Mouse (Mus musculus) kidney, postnatal 0 days (tissue): ENCODE results near the gene Ehd2. TPM values are rescaled to one million over a fixed set of nuclear protein-coding genes. Genes with fewer than 3 reads are reported as not detected.

Experiments used
- ATAC-seq: fragments of 200-750 bp; cut with Nextera tagmentation; replicated peaks from 2 replicates; pipeline ENCODE4 v1.8.0; 2017; ENCODE audit warnings: low read depth, moderate number of reproducible peaks, moderate TSS enrichment, moderate library complexity; ENCODE audit not compliant: low FRiP score
- DNase-seq: peaks from one replicate; pipeline ENCODE4 v3.0.0-alpha.2; 2016; ENCODE audit warnings: low spot score
- H3K27ac ChIP-seq: fragments of 300-500 bp; sonication (generic); 2 replicates; pipeline ENCODE4 v1.5.1; 2014; ENCODE audit warnings: mild to moderate bottlenecking
- H3K27me3 ChIP-seq: fragments of 300-500 bp; sonication (generic); 2 replicates; pipeline ENCODE4 v1.6.1; 2014; ENCODE audit warnings: low read length, mixed read lengths; ENCODE audit not compliant: insufficient read depth
- H3K36me3 ChIP-seq: fragments of 300-500 bp; sonication (generic); 2 replicates; pipeline ENCODE4 v1.6.1; 2014; ENCODE audit warnings: low read length, mixed read lengths; ENCODE audit not compliant: insufficient read depth
- H3K4me1 ChIP-seq: fragments of 300-500 bp; sonication (generic); replicated peaks from 2 replicates; pipeline ENCODE4 v1.6.1; 2014; ENCODE audit warnings: antibody characterized with exemption, low read length, mixed read lengths; ENCODE audit not compliant: insufficient read depth
- H3K4me2 ChIP-seq: fragments of 300-500 bp; sonication (generic); 2 replicates; pipeline ENCODE4 v1.6.1; 2014; ENCODE audit warnings: mild to moderate bottlenecking, low read length, moderate library complexity, mixed read lengths
- H3K4me3 ChIP-seq: fragments of 300-500 bp; sonication (generic); replicated peaks from 2 replicates; pipeline ENCODE4 v1.5.1; 2014; ENCODE audit warnings: low read depth, low read length
- H3K9ac ChIP-seq: fragments of 300-500 bp; sonication (generic); 2 replicates; pipeline ENCODE4 v1.6.1; 2014; ENCODE audit warnings: low read depth, low read length
- H3K9me3 ChIP-seq: fragments of 300-500 bp; sonication (generic); replicated peaks from 2 replicates; pipeline ENCODE4 v1.6.1; 2016; ENCODE audit warnings: low read length, inconsistent platforms, mixed read lengths
- CTCF ChIP-seq: IDR thresholded peaks from 2 replicates; pipeline ENCODE4 v1.5.1; 2016; ENCODE audit warnings: antibody characterized with exemption, low read depth, mild to moderate bottlenecking, moderate library complexity
- WGBS: fragments of 180-500 bp; shearing (Covaris S2); extraction: QIAGEN DNeasy Blood & Tissue Kit; methylation state at CpG from one replicate; pipeline ENCODE4 v1.1.7; 2014; 5-methylcytosine and 5-hydroxymethylcytosine counted together
- polyA plus RNA-seq: library from polyadenylated mRNA; unstranded; fragments of >200 nt; fragmentation: Nextera tagmentation; extraction: Ambion mirVana; gene quantifications from 2 replicates; pipeline ENCODE4 v1.2.1, GENCODE M21; 2015

The Ehd2 gene
- polyA plus RNA-seq, 1 experiment from 2014 or later = 24.6 TPM

GRCm38 (mm10) chr7:15931635-15932034, 35.7 kb downstream of the Ehd2 start:
- Histone ChIP-seq H3K9me3 (no peaks in the 10 kb centered on the region), H3K4me2 (no peak overlapping the region), H3K36me3 (no peaks in the 10 kb centered on the region), H3K4me1 (no peaks in the 10 kb centered on the region), H3K27ac (no peak overlapping the region), H3K4me3 (no peak overlapping the region), H3K9ac (no peak overlapping the region), H3K27me3 (no peaks in the 10 kb centered on the region)
- 78% methylated on average over 3 of the region's 3 CpGs for WGBS
- ATAC-seq (no peak), DNase-seq (no peak)
- TF ChIP-seq CTCF = no peak

- Histone ChIP-seq H3K4me2 (no peak overlapping the region), H3K9me3 (no peaks in the 10 kb centered on the region), H3K4me1 (no peaks in the 10 kb centered on the region), H3K27ac (no peak overlapping the region), H3K4me3 (no peak overlapping the region), H3K27me3 (no peaks in the 10 kb centered on the region), H3K9ac (no peak overlapping the region), H3K36me3 (no peaks in the 10 kb centered on the region)
- no peak for DNase-seq
- TF ChIP-seq CTCF = peak; percentile 10; the same call in 1 of the 2 replicates
- ATAC-seq = no peak
- WGBS = 64% methylated on average over 2 of the region's 2 CpGs
Measured at GRCm38 (mm10) chr7:15930543-15930942, 36.8 kb downstream of the Ehd2 start.

GRCm38 (mm10) chr7:15929910-15930309, 37.5 kb downstream of the Ehd2 start:
- TF ChIP-seq CTCF = peak; percentile 78
- H3K4me3 ChIP-seq = no peak overlapping the region
- WGBS = 37% methylated on average over 4 of the region's 4 CpGs
- H3K36me3 ChIP-seq = no peaks in the 10 kb centered on the region
- H3K9me3 ChIP-seq = no peaks in the 10 kb centered on the region
- H3K27ac ChIP-seq = no peak overlapping the region
- H3K4me2 ChIP-seq = no peak overlapping the region
- ATAC-seq (peak; percentile 37), DNase-seq (peak; percentile 65)
- no peak overlapping the region for H3K9ac ChIP-seq
- no peaks in the 10 kb centered on the region for H3K27me3 ChIP-seq
- H3K4me1 ChIP-seq = no peaks in the 10 kb centered on the region

DNA sequence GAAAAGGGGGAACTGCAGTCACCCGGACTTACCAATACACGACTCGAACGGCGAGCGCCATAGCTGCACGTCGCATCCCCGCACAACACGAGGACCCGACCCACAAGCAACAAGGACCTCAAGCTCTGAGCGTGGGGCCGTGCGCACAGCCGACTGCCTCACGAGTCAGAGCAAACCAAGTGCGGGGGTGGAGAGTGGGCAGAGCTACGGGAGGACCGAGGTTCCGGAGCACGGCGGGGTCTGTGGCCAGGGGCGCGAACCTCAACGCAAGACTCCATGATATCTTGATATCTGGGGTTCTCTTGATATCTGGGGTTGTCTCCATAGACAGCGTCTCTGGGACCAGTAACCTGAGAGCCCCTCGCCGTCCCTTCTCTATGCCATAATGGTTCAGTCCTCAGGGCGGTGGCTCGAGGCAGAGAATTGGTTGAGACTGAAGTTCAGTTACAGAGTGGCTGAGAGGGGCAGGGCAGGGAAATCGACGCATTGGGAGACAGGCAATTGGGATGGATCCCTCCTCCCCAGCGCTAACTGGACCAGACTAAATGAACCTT, 45.1 kb downstream of the Ehd2 start, which contains the start of gene Selenow:
Gene Selenow, minus strand, starts transcription at position 183 of the 554 bp plus-strand sequence.
- H3K9me3 ChIP-seq = no peaks in the 10 kb centered on the region
- under 1% methylated on average over 33 of the region's 33 CpGs for WGBS
- H3K36me3 ChIP-seq = peaks cover 16% of the 10 kb centered on the region; the same call in 1 of the 2 replicates
- TF ChIP-seq CTCF = no peak
- H3K27ac ChIP-seq = peak within 1 kb of the TSS; percentile 83
- ATAC-seq (peak; percentile 93), DNase-seq (peak; percentile 97)
- peaks cover 10% of the 10 kb centered on the region for H3K4me1 ChIP-seq
- H3K4me3 ChIP-seq = peak within 1 kb of the TSS; percentile 72
- peak within 1 kb of the TSS; percentile 70 for H3K4me2 ChIP-seq
- H3K9ac ChIP-seq = peak within 1 kb of the TSS; percentile 89
- H3K27me3 ChIP-seq = no peaks in the 10 kb centered on the region

- WGBS = 2% methylated on average over 10 of the region's 10 CpGs
- peak overlapping the region; percentile 89 for H3K9ac ChIP-seq
- peak overlapping the region; percentile 72 for H3K4me3 ChIP-seq
- no peaks in the 10 kb centered on the region for H3K27me3 ChIP-seq
- peaks cover 16% of the 10 kb centered on the region; the same call in 1 of the 2 replicates for H3K36me3 ChIP-seq
- no peaks in the 10 kb centered on the region for H3K9me3 ChIP-seq
- 0 out of 2 replicates have a peak, but pooled peaks have one; percentile 0 for TF ChIP-seq CTCF
- peak overlapping the region; percentile 70 for H3K4me2 ChIP-seq
- peak; percentile 52 for ATAC-seq
- DNase-seq = peak; percentile 78
- peak overlapping the region; percentile 83 for H3K27ac ChIP-seq
- peaks cover 10% of the 10 kb centered on the region for H3K4me1 ChIP-seq
Measured at GRCm38 (mm10) chr7:15921796-15922195, 45.6 kb downstream of the Ehd2 start.

DNA sequence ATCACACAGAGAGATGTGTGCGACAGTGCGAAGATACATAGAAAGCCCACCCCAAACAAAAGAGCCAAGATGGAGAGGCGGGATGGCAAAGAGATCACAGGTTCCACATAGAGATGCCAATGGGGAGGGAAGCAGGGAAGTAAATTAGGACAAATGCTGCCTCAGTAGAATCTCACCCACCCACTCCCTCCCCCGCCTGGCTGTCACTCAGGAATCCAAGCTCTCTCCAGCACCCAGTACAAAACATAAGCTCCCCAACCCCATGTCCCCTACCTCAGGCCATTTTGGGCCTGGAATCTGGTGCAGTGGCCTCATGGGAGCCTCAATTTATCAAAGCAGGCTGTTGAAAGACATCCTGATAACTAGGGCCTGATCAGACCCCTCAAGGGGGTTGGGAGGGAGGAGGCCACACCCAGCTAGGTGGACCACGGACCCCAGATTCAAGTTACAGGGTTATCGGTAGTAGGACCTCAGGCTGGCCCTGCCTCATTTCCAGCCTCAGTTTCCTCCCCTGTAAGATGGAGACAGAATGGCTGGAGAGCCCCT, 46.6 kb downstream of the Ehd2 start:
- Histone ChIP-seq H3K9ac (0 out of 2 replicates have a peak overlapping the region, but pooled peaks have one; percentile 46), H3K27ac (no peak overlapping the region), H3K36me3 (peaks cover 16% of the 10 kb centered on the region; the same call in 1 of the 2 replicates), H3K4me2 (peak overlapping the region; percentile 70), H3K27me3 (no peaks in the 10 kb centered on the region), H3K4me1 (peaks cover 10% of the 10 kb centered on the region), H3K4me3 (peak overlapping the region; percentile 72), H3K9me3 (no peaks in the 10 kb centered on the region)
- 89% methylated on average over 6 of the region's 6 CpGs for WGBS
- ATAC-seq (no peak), DNase-seq (no peak)
- TF ChIP-seq CTCF = no peak
